Mouse (Mus musculus) right cerebral cortex, postnatal 36 days (tissue): ENCODE measurements around the gene Sun2.

ENCODE experiments used
- DNase-seq, 2 experiments: peaks; one replicate each; pipeline ENCODE4 v3.0.0; 2022; ENCODE audit warnings: low spot score in 2 of 2, mixed read lengths in 1 of 2

Sun2 gene

GRCm38 (mm10) chr15:79755977-79756625, 13.8 kb upstream of the Sun2 start:
- DNase-seq, result peak in 1 of 2 experiments; percentile 76

- DNase-seq, result no peak
These were observed 12.8 kb upstream of the Sun2 start for GRCm38 (mm10) chr15:79755176-79755575.

GRCm38 (mm10) chr15:79753873-79754272, 11.5 kb upstream of the Sun2 start:
- no peak for DNase-seq

- no peak for DNase-seq
These were observed 11.1 kb upstream of the Sun2 start for GRCm38 (mm10) chr15:79753420-79753752.

GRCm38 (mm10) chr15:79752742-79753419, 10.5 kb upstream of the Sun2 start:
- peak in 1 of 2 experiments; percentile 63 for DNase-seq

GRCm38 (mm10) chr15:79751772-79752171, 9.4 kb upstream of the Sun2 start:
- DNase-seq, result no peak

- no peak for DNase-seq
These were observed 7.9 kb upstream of the Sun2 start for GRCm38 (mm10) chr15:79750266-79750665.

GRCm38 (mm10) chr15:79749162-79749561, 6.8 kb upstream of the Sun2 start:
- DNase-seq, result no peak

GRCm38 (mm10) chr15:79747998-79748397, 5.7 kb upstream of the Sun2 start:
- DNase-seq, result no peak

- no peak for DNase-seq
These were observed 3.5 kb upstream of the Sun2 start for GRCm38 (mm10) chr15:79745883-79746282.

GRCm38 (mm10) chr15:79745312-79745711, 3.0 kb upstream of the Sun2 start:
- DNase-seq, result no peak

GRCm38 (mm10) chr15:79744742-79745141, 2.4 kb upstream of the Sun2 start:
- DNase-seq, result no peak

GRCm38 (mm10) chr15:79744001-79744400, 1.7 kb upstream of the Sun2 start:
- DNase-seq, result no peak

GRCm38 (mm10) chr15:79742706-79743023, 329 bp upstream of the Sun2 start:
- no peak for DNase-seq

GRCm38 (mm10) chr15:79741173-79741858, 1.0 kb downstream of the Sun2 start:
- no peak for DNase-seq

GRCm38 (mm10) chr15:79740739-79741138, 1.6 kb downstream of the Sun2 start:
- DNase-seq, result no peak

- DNase-seq, result no peak
These were observed 8.0 kb downstream of the Sun2 start for GRCm38 (mm10) chr15:79734311-79734710.

- DNase-seq, result no peak
These were observed 8.7 kb downstream of the Sun2 start for GRCm38 (mm10) chr15:79733640-79734039.

- DNase-seq, result no peak
These were observed 9.1 kb downstream of the Sun2 start for GRCm38 (mm10) chr15:79733192-79733591.

GRCm38 (mm10) chr15:79731554-79731953, 10.8 kb downstream of the Sun2 start:
- DNase-seq, result no peak

GRCm38 (mm10) chr15:79728731-79729388, 13.5 kb downstream of the Sun2 start:
- DNase-seq, result no peak

GRCm38 (mm10) chr15:79728311-79728710, 14.0 kb downstream of the Sun2 start:
- no peak for DNase-seq

GRCm38 (mm10) chr15:79727840-79728239, 14.5 kb downstream of the Sun2 start:
- DNase-seq, result peak in 1 of 2 experiments; percentile 33
